ENCODE assay signal across 11 mouse cellular contexts in the genomic region with DNA sequence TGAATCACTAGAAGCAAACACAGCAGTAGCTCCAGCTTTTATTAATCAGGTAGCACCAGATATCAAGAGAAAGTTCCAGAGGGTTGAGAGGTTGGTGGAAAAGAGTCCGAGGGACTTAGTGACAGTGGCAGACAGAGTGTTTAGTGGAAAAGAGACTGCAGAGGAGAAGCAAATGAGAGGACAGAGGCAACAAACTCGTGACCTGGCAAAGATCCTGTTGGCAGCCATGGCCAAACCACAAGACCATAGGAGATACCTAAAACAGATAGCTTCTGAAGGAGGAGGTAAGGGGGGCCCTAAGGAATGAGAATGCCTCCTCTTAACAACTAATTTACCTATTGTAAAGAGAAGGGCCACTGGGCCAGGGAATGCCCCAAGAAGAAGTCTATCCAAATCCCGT. TPM values are rescaled to one million over a fixed set of nuclear protein-coding genes. Genes with fewer than 3 reads are reported as not detected.
DNase-seq lines count a peak whose midpoint lies in the region; ATAC-seq and TF ChIP-seq lines count a peak whose summit lies in the region.
"Not testable (repeated sequence)": the region's sequence is repeated elsewhere in the genome, so short reads cannot be mapped to it uniquely, and the experiment has no call there.
"Had no signal": no experiment of that assay in that cellular context is flagged by ENCODE, and none has a peak within 500 bp of the region (broad histone marks: within the 10 kb centered on the region; RNA-seq: fewer than 3 reads in every experiment).

No protein-coding gene starts in this region.

- TF ChIP-seq EP300 in MEL (IDR thresholded peaks at IDR 0.05; ENCODE audit: low read depth in 1 of 2, low read length in 2 of 2), result not testable (repeated sequence)

- H3K9ac ChIP-seq in MEL (ENCODE audit: control insufficient read depth, low read depth, low read length, poor library complexity, severe bottlenecking), result not testable (repeated sequence)

- peak overlapping the region; percentile 32; the same call in 1 of the 2 replicates for H3K27ac ChIP-seq in MEL (ENCODE audit: control insufficient read depth, low read depth, low read length)

- not testable (repeated sequence) for H3K9me3 ChIP-seq in MEL (replicated peaks; ENCODE audit: insufficient read depth, low read length)

- H3K79me2 ChIP-seq in MEL (ENCODE audit: control insufficient read depth, insufficient read depth, low read length, poor library complexity), result not testable (repeated sequence)

- peak; percentile 17 for ATAC-seq in Patski
- ATAC-seq in common myeloid progenitor, adult 5-6 weeks (replicated peaks; ENCODE audit: low read depth, poor library complexity, severe bottlenecking), result peak; percentile 67
- ATAC-seq in hematopoietic stem cell, adult 5-6 weeks (replicated peaks in 1 of 2; ENCODE audit: insufficient read depth in 1 of 2, low FRiP score in 2 of 2, low TSS enrichment in 1 of 2, low read depth in 1 of 2, poor library complexity in 2 of 2, severe bottlenecking in 2 of 2), result peak; percentile 17 to 29; a peak in 3 of 4 replicates
- peak; percentile 76 for ATAC-seq in megakaryocyte progenitor cell, adult 5-6 weeks (replicated peaks; ENCODE audit: poor library complexity)
- peak; percentile 70 for ATAC-seq in megakaryocyte-erythroid progenitor cell, adult 5-6 weeks (replicated peaks; ENCODE audit: low FRiP score, low TSS enrichment, poor library complexity, severe bottlenecking)

- TF ChIP-seq RAD21 in MEL (IDR thresholded peaks at IDR 0.05; ENCODE audit: low read depth, low read length), result not testable (repeated sequence)

- not testable (repeated sequence) for TF ChIP-seq POLR2A in MEL (IDR thresholded peaks at IDR 0.05; ENCODE audit: control insufficient read depth in 1 of 2, insufficient read depth in 1 of 2, low read depth in 1 of 2, low read length in 2 of 2, poor library complexity in 1 of 2)

- TF ChIP-seq CTCF in MEL (IDR thresholded peaks at IDR 0.05 in 2 of 3, conservative IDR thresholded peaks at IDR 0.05 in 1 of 3; ENCODE audit: control insufficient read depth in 1 of 3, insufficient read depth in 1 of 3, low read depth in 2 of 3, low read length in 3 of 3, poor library complexity in 1 of 3, severe bottlenecking in 1 of 3); Patski (IDR thresholded peaks at IDR 0.05): not testable (repeated sequence)

- not testable (repeated sequence) for H3K36me3 ChIP-seq in MEL (ENCODE audit: control insufficient read depth in 1 of 2, insufficient read depth in 2 of 2, low read length in 2 of 2)

- POLR2A ChIA-PET in Patski (lab: Charles Lee), result not testable (repeated sequence)

- H3K4me3 ChIP-seq in MEL (ENCODE audit: control insufficient read depth in 1 of 2, insufficient read depth in 1 of 2, low read depth in 2 of 2, low read length in 2 of 2), result not testable (repeated sequence)

- peak; percentile 7 for DNase-seq in MEL (ENCODE audit: low read depth, low spot score)
- DNase-seq in Patski (ENCODE audit: low read depth, low spot score), result not testable (repeated sequence)

- CTCF ChIA-PET in Patski (lab: Charles Lee), result not testable (repeated sequence)

- H3K27me3 ChIP-seq in MEL (ENCODE audit: control insufficient read depth in 1 of 2, insufficient read depth in 2 of 2, low read length in 2 of 2); Patski: not testable (repeated sequence)

- not testable (repeated sequence) for H3K4me1 ChIP-seq in MEL (ENCODE audit: control insufficient read depth in 1 of 2, insufficient read depth in 2 of 2, low read length in 2 of 2)

- in situ Hi-C loops in Patski (cut with MboI; ENCODE audit: low pct_unique_long_range_greater_than_20kb), result not testable (repeated sequence)

RNA-seq across cellular contexts. Expression of a gene that starts 29.1 kb away (rescaled TPM):
- total RNA-seq in MEL (2012; rRNA removed), result 6.6 and 6.8 TPM in 2 replicates
- polyA plus RNA-seq in MEL (2012; ENCODE audit: insufficient read depth in 1 of 2, insufficient read length in 2 of 2, low read depth in 1 of 2, low replicate concordance in 2 of 2, missing spikeins in 1 of 2), result 10 to 100 TPM in 1 of 2 experiments, not detected in 1; 14.7 TPM
- 57.5 TPM for polyA plus RNA-seq in Patski (2021)
- 43.6 and 46.6 TPM in 2 replicates for total RNA-seq in common myeloid progenitor, adult 5-6 weeks (2017)
- total RNA-seq in hematopoietic stem cell, adult 5-6 weeks (2017), result 43.9 and 48.7 TPM in 2 replicates
- total RNA-seq in megakaryocyte progenitor cell, adult 5-6 weeks (2015), result 30.8 and 30.9 TPM in 2 replicates
- 33.0 and 39.2 TPM in 2 replicates for total RNA-seq in megakaryocyte progenitor cell, adult 5-6 weeks (2017)
- 25.6 and 30.5 TPM in 2 replicates for total RNA-seq in megakaryocyte-erythroid progenitor cell, adult 5-6 weeks (2014; fragmentation: Nextera tagmentation)
- total RNA-seq in megakaryocyte-erythroid progenitor cell, adult 5-6 weeks (2017), result 40.8 and 42.2 TPM in 2 replicates

RNA-seq across cellular contexts. Expression of a gene that starts 41.6 kb away (rescaled TPM):
- 15.0 and 17.6 TPM in 2 replicates for total RNA-seq in MEL (2012; rRNA removed)
- polyA plus RNA-seq in MEL (2012; ENCODE audit: insufficient read depth in 1 of 2, insufficient read length in 2 of 2, low read depth in 1 of 2, low replicate concordance in 2 of 2, missing spikeins in 1 of 2), result 10 to 100 TPM in 1 of 2 experiments, not detected in 1; 25.2 TPM
- 9.9 TPM for polyA plus RNA-seq in Patski (2021)
- total RNA-seq in common myeloid progenitor, adult 5-6 weeks (2017), result 39.2 and 40.2 TPM in 2 replicates
- 53.8 and 57.4 TPM in 2 replicates for total RNA-seq in hematopoietic stem cell, adult 5-6 weeks (2017)
- total RNA-seq in megakaryocyte progenitor cell, adult 5-6 weeks (2015), result 45.2 and 58.1 TPM in 2 replicates
- total RNA-seq in megakaryocyte progenitor cell, adult 5-6 weeks (2017), result 34.9 and 46.6 TPM in 2 replicates
- 43.6 and 70.2 TPM in 2 replicates for total RNA-seq in megakaryocyte-erythroid progenitor cell, adult 5-6 weeks (2014; fragmentation: Nextera tagmentation)
- total RNA-seq in megakaryocyte-erythroid progenitor cell, adult 5-6 weeks (2017), result 35.9 and 36.3 TPM in 2 replicates

RNA-seq across cellular contexts. Expression of a gene that starts 51.0 kb away (rescaled TPM):
- 40.6 and 45.1 TPM in 2 replicates for total RNA-seq in MEL (2012; rRNA removed)
- polyA plus RNA-seq in MEL (2012; ENCODE audit: insufficient read depth in 1 of 2, insufficient read length in 2 of 2, low read depth in 1 of 2, low replicate concordance in 2 of 2, missing spikeins in 1 of 2), result 100 to 1,000 TPM; 205 to 626 TPM
- 147 TPM for polyA plus RNA-seq in Patski (2021)
- total RNA-seq in common myeloid progenitor, adult 5-6 weeks (2017), result 429 and 483 TPM in 2 replicates
- total RNA-seq in hematopoietic stem cell, adult 5-6 weeks (2017), result 439 and 500 TPM in 2 replicates
- 863 and 899 TPM in 2 replicates for total RNA-seq in megakaryocyte progenitor cell, adult 5-6 weeks (2015)
- total RNA-seq in megakaryocyte progenitor cell, adult 5-6 weeks (2017), result 903 and 1,046 TPM in 2 replicates
- total RNA-seq in megakaryocyte-erythroid progenitor cell, adult 5-6 weeks (2014; fragmentation: Nextera tagmentation), result 123 and 163 TPM in 2 replicates
- total RNA-seq in megakaryocyte-erythroid progenitor cell, adult 5-6 weeks (2017), result 276 and 277 TPM in 2 replicates

RNA-seq across cellular contexts. Expression of a gene that starts 59.3 kb away (rescaled TPM):
- total RNA-seq in MEL (2012; rRNA removed), result not detected in 2 replicates
- polyA plus RNA-seq in MEL (2012; ENCODE audit: insufficient read depth in 1 of 2, insufficient read length in 2 of 2, low read depth in 1 of 2, low replicate concordance in 2 of 2, missing spikeins in 1 of 2) (not detected), Patski (2021) (not detected)
- total RNA-seq in common myeloid progenitor, adult 5-6 weeks (2017), result not detected in 2 replicates
- total RNA-seq in hematopoietic stem cell, adult 5-6 weeks (2017), result not detected in 2 replicates
- not detected in 2 replicates for total RNA-seq in megakaryocyte progenitor cell, adult 5-6 weeks (2015)
- total RNA-seq in megakaryocyte progenitor cell, adult 5-6 weeks (2017), result not detected in 2 replicates
- not detected in 2 replicates for total RNA-seq in megakaryocyte-erythroid progenitor cell, adult 5-6 weeks (2014; fragmentation: Nextera tagmentation)
- not detected in 2 replicates for total RNA-seq in megakaryocyte-erythroid progenitor cell, adult 5-6 weeks (2017)
- total RNA-seq: adrenal gland, adult 18-20 months; adrenal gland, postnatal 14 days; CH12.LX had no signal
- polyA plus RNA-seq: C2C12, G1E had no signal

Comparison
In these comparisons a context has a peak if more than half of its experiments do, and no peak if none do; other contexts are left out.
1. ATAC-seq: peak in every context shown above with its lines; median percentile 76 in megakaryocyte progenitor cell, adult 5-6 weeks; 70 in megakaryocyte-erythroid progenitor cell, adult 5-6 weeks; 67 in common myeloid progenitor, adult 5-6 weeks; 23 in hematopoietic stem cell, adult 5-6 weeks; 17 in Patski.